Mouse (Mus musculus): ENCODE results near the gene Cnnm4.

DNA sequence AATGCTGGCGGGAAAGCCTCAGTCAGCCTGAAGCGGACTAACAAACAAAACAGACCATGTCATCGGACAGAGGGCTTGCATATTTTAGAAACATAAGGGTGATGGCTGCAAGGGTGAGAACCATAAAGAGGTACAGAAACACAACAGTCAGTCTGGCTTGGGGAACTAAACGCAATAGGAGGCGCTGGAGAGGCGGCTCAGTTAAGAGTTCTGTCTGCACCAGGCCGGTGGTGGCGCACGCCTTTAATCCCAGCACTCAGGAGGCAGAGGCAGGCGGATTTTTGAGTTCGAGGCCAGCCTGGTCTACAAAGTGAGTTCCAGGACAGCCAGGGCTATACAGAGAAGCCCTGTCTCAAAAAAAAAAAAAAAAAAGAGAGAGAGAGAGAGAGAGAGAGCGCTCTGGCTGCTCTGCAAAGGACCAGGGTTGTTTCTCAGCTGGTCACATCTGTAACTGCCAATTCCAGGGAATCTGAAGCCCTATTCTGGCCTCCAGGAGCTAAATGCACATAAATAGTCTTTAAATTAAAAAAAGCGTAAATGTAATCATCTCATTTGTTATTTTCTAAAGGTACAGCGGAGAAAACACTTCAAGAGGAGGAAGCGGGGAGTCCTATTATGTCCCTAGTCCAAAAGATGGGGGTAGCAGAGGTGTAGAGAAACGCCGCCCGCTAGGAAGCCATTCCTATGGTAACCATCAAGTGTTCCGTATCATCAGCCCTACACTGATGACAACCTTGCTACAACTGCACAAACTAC is 74.6 kb downstream of the Cnnm4 start:
- TF ChIP-seq CEBPB (IDR thresholded peaks at IDR 0.05; ENCODE audit: insufficient read depth, poor library complexity, severe bottlenecking) (no peak), POLR2A (IDR thresholded peaks at IDR 0.05; ENCODE audit: insufficient read length, low read depth) (no peak), MYOD1 (IDR thresholded peaks at IDR 0.05; ENCODE audit: control insufficient read depth in 1 of 3, insufficient read length in 2 of 3, low read depth in 2 of 3) (no peak), USF1 (IDR thresholded peaks at IDR 0.05; ENCODE audit: low read depth) (no peak), MAX (IDR thresholded peaks at IDR 0.05; ENCODE audit: low read depth) (no peak), E2F4 (IDR thresholded peaks at IDR 0.05; ENCODE audit: insufficient read depth) (no peak), POLR2AphosphoS2 (IDR thresholded peaks at IDR 0.05; ENCODE audit: insufficient read length, low read depth) (no peak)

Data from myocyte (in vitro differentiated cells).